Mouse (Mus musculus) erythroblast, embryonic 14.5 days (primary cell): ENCODE results near the gene Spns2.

Experiments used
- GATA1 ChIP-seq: IDR thresholded peaks from 2 replicates; pipeline ENCODE4 v1.6.1; 2012; ENCODE audit warnings: low read length, inconsistent platforms, mixed read lengths
- TAL1 ChIP-seq: IDR thresholded peaks from 3 replicates; pipeline ENCODE4 v1.6.1; 2012; ENCODE audit warnings: low read length, inconsistent platforms, mixed read lengths

GRCm38 (mm10) chr11:72487739-72488138 is 2.0 kb downstream of the Spns2 start:
- no peak for TF ChIP-seq TAL1
- TF ChIP-seq GATA1: no peak
